Mouse (Mus musculus): ENCODE data around the gene Misp. TPM values are rescaled to one million over a fixed set of nuclear protein-coding genes. Genes with fewer than 3 reads are reported as not detected.
A peak's percentile ranks its signal among the peaks of the same experiment; 100 is the strongest.

Gene Misp
- total and polyA plus RNA-seq, 3 experiments, result 0.50 to 0.82 (median 0.52) TPM

DNA sequence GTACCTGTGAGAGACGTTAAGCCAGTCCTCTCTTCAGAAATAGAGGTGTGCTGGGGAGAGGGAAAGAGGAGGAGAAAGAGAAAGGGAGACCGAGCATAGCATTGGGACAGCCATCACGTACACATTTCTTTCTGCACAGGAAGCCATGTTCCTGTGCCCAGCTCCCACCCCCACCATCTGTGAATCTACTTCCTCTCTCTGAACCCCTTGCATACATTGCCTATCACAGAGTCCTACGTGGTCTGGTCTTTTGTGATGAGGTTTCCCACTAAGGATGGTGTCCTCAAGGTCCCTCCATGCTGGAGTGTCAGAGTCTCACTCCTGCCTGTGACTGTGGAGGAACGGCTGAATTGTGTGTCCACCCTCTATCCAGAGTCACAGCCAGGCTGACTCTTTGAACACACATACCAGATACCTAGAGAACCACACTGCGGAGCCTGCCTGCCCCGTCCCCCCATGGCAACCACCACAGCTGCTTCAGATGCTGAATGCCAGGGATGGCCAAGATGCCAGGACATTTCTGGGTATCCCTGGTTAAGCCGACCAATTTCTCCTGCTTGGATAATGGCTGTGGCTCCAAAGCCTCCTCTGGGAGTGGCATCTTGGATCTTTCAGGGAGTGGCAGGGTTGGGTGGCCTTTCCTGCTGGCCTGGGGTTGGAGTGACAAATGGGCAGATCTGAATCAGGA lies 29.3 kb downstream of the Misp start:
- WGBS, result 64% methylated on average over 8 of the region's 8 CpGs
- TF ChIP-seq CTCF (IDR thresholded peaks at IDR 0.05) (no peak), POLR2A (IDR thresholded peaks at IDR 0.05; ENCODE audit: insufficient read depth, low read depth, low read length) (no peak), EP300 (IDR thresholded peaks at IDR 0.05; ENCODE audit: insufficient read depth, low read depth, low read length) (no peak)
- H3K27me3 ChIP-seq (ENCODE audit: control insufficient read depth, insufficient read depth, low read length), result no peaks in the 10 kb centered on the region
- peaks cover 19% of the 10 kb centered on the region for H3K4me1 ChIP-seq (ENCODE audit: control insufficient read depth, insufficient read depth, low read length)
- intact Hi-C loops (cut with DNase I), result loop anchor here (5.0 kb wide), 2 partner anchors 187 to 317 kb away; partner anchors contain the start of genes Cirbp and Polr2e
- no peak overlapping the region for H3K27ac ChIP-seq
- no peak for DNase-seq
- H3K36me3 ChIP-seq (ENCODE audit: control insufficient read depth, insufficient read depth, low read length), result no peaks in the 10 kb centered on the region
- no peak overlapping the region for H3K4me3 ChIP-seq
- H3K9ac ChIP-seq (ENCODE audit: low read depth, low read length), result no peak overlapping the region
- no peaks in the 10 kb centered on the region for H3K79me2 ChIP-seq (replicated peaks; ENCODE audit: control insufficient read depth, insufficient read depth, low read length)

DNA sequence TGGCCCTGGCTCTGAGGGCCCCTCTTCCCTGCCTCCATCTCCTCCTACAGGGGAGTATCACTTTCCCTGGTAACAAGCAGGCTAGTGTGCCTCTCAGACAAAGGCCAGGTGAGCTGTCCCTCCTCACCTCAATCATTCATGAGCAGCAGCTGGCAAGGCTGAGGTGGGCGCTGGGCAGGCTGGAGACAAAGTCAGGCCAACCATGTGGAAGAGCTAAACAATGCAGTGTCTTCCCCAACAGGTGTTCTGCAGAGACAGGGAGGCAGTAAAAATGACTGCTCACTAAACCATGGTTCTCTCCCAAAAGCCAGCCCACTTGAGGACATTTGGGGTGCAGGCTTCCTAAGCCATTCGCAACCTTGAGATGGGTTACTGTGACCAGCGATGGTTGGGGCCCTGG lies 30.9 kb downstream of the Misp start:
- TF ChIP-seq POLR2A (IDR thresholded peaks at IDR 0.05; ENCODE audit: insufficient read depth, low read depth, low read length) (no peak), EP300 (IDR thresholded peaks at IDR 0.05; ENCODE audit: insufficient read depth, low read depth, low read length) (no peak), CTCF (IDR thresholded peaks at IDR 0.05) (no peak)
- peak overlapping the region; percentile 30; the same call in 1 of the 2 replicates for H3K9ac ChIP-seq (ENCODE audit: low read depth, low read length)

DNA sequence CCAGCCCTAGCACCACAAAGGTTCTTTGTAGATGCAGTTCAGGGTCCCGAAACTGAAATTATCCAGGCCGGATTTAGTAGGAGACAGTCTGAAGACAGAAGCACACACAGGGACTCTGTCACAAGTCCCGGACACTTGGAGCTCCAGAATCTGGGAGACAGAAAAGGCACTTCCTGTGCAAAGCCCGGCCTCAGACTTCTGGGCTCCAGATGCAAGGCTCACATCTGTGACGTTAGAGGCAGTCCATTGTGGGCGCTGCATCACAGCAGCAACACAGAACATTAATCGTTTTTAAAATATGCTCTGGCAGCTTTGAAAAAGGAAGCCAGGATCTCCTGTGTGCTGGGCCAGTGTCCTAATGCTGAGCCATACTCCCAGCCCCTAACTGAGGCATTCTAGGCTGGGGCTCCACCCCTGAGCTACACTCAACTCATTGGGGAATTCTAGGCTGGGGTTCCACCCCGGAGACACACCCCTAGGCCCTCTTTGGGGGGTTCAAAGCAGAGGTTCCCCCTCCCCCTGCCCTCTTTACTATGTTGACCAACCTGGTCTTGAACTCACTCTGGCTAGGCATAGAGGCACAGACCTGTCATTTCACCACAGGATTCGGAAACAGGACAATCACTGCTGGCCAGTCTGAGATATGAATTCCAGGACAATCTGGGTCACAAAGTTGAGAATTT lies 31.5 kb downstream of the Misp start:
- 0 out of 2 replicates have a peak overlapping the region, but pooled peaks have one; percentile 30 for H3K9ac ChIP-seq (ENCODE audit: low read depth, low read length)
- DNase-seq, result peak; percentile 58 to 69
- peaks cover 3% of the 10 kb centered on the region for H3K79me2 ChIP-seq (replicated peaks; ENCODE audit: control insufficient read depth, insufficient read depth, low read length)
- peaks cover 32% of the 10 kb centered on the region for H3K4me1 ChIP-seq (ENCODE audit: control insufficient read depth, insufficient read depth, low read length)
- no peaks in the 10 kb centered on the region for H3K27me3 ChIP-seq (ENCODE audit: control insufficient read depth, insufficient read depth, low read length)
- 0 out of 2 replicates have a peak, but pooled peaks have one; percentile 54 for TF ChIP-seq EP300 (IDR thresholded peaks at IDR 0.05; ENCODE audit: insufficient read depth, low read depth, low read length)
- peak; percentile 59 for TF ChIP-seq POLR2A (IDR thresholded peaks at IDR 0.05; ENCODE audit: insufficient read depth, low read depth, low read length)
- TF ChIP-seq CTCF (IDR thresholded peaks at IDR 0.05), result no peak
- intact Hi-C loops (cut with DNase I), result loop anchor here (1.0 to 5.0 kb wide), 3 partner anchors 12 to 315 kb away; partner anchors contain the start of genes Cirbp and Polr2e
- peaks cover 5% of the 10 kb centered on the region; the same call in 1 of the 2 replicates for H3K36me3 ChIP-seq (ENCODE audit: control insufficient read depth, insufficient read depth, low read length)
- H3K4me3 ChIP-seq, result no peak overlapping the region; the same call in 1 of the 2 replicates
- peak overlapping the region; percentile 97 for H3K27ac ChIP-seq
- WGBS, result 23% methylated on average over 9 of the region's 9 CpGs

More for the DNA sequence above, 30.9 kb downstream of the Misp start:
- H3K79me2 ChIP-seq (replicated peaks; ENCODE audit: control insufficient read depth, insufficient read depth, low read length), result peaks cover 3% of the 10 kb centered on the region; the same call in 1 of the 2 replicates
- no peaks in the 10 kb centered on the region for H3K27me3 ChIP-seq (ENCODE audit: control insufficient read depth, insufficient read depth, low read length)
- WGBS, result 62% methylated on average over 3 of the region's 3 CpGs
- intact Hi-C loops (cut with DNase I), result loop anchor here (1.0 to 5.0 kb wide), 3 partner anchors 11 to 316 kb away; partner anchors contain the start of genes Cirbp and Polr2e
- H3K36me3 ChIP-seq (ENCODE audit: control insufficient read depth, insufficient read depth, low read length), result peaks cover 3% of the 10 kb centered on the region; the same call in 1 of the 2 replicates
- DNase-seq, result peak in 1 of 2 experiments; percentile 12
- H3K27ac ChIP-seq, result peak overlapping the region; percentile 97
- peaks cover 26% of the 10 kb centered on the region for H3K4me1 ChIP-seq (ENCODE audit: control insufficient read depth, insufficient read depth, low read length)
- no peak overlapping the region for H3K4me3 ChIP-seq

DNA sequence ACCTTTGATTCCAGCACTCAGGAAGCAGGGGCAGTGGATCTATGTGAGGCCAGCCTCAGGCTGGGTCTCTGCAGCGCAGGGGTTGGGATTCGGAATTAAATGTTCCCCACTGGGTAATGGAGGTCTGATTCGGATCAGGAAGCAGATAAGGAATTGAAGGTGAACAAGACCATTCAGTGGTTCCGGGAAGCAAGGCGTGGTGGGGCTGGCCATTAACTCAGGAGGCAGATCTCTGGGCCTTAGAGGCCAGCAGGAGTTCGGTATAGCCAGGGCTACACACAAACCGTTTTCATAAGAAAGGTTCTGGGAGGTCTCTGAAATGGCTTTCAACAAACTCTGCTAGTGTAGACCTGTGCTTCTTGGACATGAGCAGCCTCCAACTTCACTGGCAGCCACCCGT lies 32.0 kb downstream of the Misp start:
- no peak for DNase-seq

DNA sequence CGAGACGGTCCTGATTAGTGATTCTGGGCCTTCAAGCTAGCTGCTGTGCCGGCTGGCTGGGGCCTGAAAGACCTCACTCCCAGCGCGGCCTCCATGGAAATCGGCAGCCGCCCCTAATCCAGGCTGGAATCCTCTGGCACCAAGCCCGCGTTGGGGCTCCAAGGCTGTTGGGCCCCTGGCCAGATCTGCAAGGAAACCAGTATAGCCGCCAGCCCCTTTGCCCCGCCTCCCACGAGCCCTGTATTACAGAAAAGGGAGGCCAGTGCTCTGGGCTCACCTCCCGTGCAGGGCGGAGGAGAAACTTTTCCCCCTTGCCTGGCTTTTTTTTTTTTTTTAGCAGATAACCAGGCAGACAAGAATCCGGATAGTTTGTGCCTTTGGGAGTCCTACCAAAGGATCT lies 32.6 kb downstream of the Misp start:
- H3K79me2 ChIP-seq (replicated peaks; ENCODE audit: control insufficient read depth, insufficient read depth, low read length), result peaks cover 3% of the 10 kb centered on the region
- intact Hi-C loops (cut with DNase I), result loop anchor here (5.0 kb wide), 2 partner anchors 184 to 314 kb away; partner anchors contain the start of genes Cirbp and Polr2e
- peak; percentile 96 for DNase-seq
- TF ChIP-seq CTCF (IDR thresholded peaks at IDR 0.05) (no peak), POLR2A (IDR thresholded peaks at IDR 0.05; ENCODE audit: insufficient read depth, low read depth, low read length) (peak; percentile 19; the same call in 1 of the 2 replicates), EP300 (IDR thresholded peaks at IDR 0.05; ENCODE audit: insufficient read depth, low read depth, low read length) (0 out of 2 replicates have a peak, but pooled peaks have one; percentile 9)
- peak overlapping the region; percentile 97 for H3K27ac ChIP-seq
- H3K4me3 ChIP-seq, result peak overlapping the region; percentile 56
- H3K9ac ChIP-seq (ENCODE audit: low read depth, low read length), result peak overlapping the region; percentile 53
- no peaks in the 10 kb centered on the region for H3K27me3 ChIP-seq (ENCODE audit: control insufficient read depth, insufficient read depth, low read length)
- H3K36me3 ChIP-seq (ENCODE audit: control insufficient read depth, insufficient read depth, low read length), result peaks cover 8% of the 10 kb centered on the region; the same call in 1 of the 2 replicates
- WGBS, result 2% methylated on average over 15 of the region's 15 CpGs
- H3K4me1 ChIP-seq (ENCODE audit: control insufficient read depth, insufficient read depth, low read length), result peaks cover 42% of the 10 kb centered on the region

More for the DNA sequence above, 32.0 kb downstream of the Misp start:
- Histone ChIP-seq H3K9ac (ENCODE audit: low read depth, low read length) (peak overlapping the region; percentile 53), H3K79me2 (replicated peaks; ENCODE audit: control insufficient read depth, insufficient read depth, low read length) (peaks cover 3% of the 10 kb centered on the region), H3K4me1 (ENCODE audit: control insufficient read depth, insufficient read depth, low read length) (peaks cover 38% of the 10 kb centered on the region), H3K4me3 (peak overlapping the region; percentile 56), H3K27ac (peak overlapping the region; percentile 97), H3K36me3 (ENCODE audit: control insufficient read depth, insufficient read depth, low read length) (peaks cover 5% of the 10 kb centered on the region; the same call in 1 of the 2 replicates), H3K27me3 (ENCODE audit: control insufficient read depth, insufficient read depth, low read length) (no peaks in the 10 kb centered on the region)
- intact Hi-C loops (cut with DNase I), result loop anchor here (1.0 to 5.0 kb wide), 3 partner anchors 13 to 314 kb away; partner anchors contain the start of genes Cirbp and Polr2e
- TF ChIP-seq POLR2A (IDR thresholded peaks at IDR 0.05; ENCODE audit: insufficient read depth, low read depth, low read length) (no peak), EP300 (IDR thresholded peaks at IDR 0.05; ENCODE audit: insufficient read depth, low read depth, low read length) (no peak), CTCF (IDR thresholded peaks at IDR 0.05) (no peak)
- WGBS, result 23% methylated on average over 8 of the region's 8 CpGs

Data from heart, adult 2 months (tissue).